Mouse (Mus musculus): ENCODE data around the gene Serpinb3b.
"Not testable (repeated sequence)": the region's sequence is repeated elsewhere in the genome, so short reads cannot be mapped to it uniquely, and the experiment has no call there.

Gene Serpinb3b

DNA sequence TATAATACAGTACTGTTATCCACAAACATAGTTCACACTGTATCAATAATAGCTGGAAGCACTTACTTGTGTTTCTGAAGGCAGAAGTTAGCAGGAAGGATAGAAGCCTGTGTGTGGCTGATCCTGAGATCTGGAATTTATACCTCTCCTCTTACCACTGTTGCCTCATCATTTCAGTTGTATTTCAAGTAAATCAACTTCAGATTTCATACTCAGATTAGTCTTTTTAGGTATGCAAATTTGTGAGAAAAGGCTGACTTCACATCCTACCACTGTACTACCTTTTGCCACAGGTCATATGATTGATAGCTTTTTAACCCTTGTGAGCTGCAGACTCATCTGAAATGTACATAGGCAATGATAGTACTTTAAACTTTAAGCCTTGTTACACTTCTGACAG is at the start of gene Serpinb3b, which contains the start of gene Serpinb3c:
TSS of gene Serpinb3b (minus strand) at position 101 of the 400 bp plus-strand sequence.
TSS of gene Serpinb3c (minus strand) at position 111 of the 400 bp plus-strand sequence.
- DNase-seq (ENCODE audit: inconsistent ontology term), result not testable (repeated sequence)

DNA sequence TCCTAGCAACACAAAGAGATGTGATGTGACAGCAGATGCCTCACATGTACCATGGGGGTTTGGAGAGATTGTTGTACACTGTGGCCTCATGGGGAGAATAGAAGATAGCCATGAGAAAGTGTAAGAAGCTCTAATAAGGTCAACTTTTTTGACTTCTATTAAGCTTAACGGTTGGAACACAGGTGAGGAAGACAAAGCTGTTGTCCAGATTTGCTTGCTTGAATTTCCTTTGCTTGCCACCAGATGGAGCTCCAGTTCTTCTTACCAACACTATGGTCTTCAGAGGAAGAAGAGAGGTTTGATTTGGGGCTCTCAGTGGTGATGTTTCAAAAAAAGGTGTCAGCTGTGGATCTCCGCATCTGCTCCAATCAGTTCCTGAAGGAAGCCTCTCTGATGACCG is 35.0 kb downstream of the Serpinb3b start:
- not testable (repeated sequence) for DNase-seq (ENCODE audit: inconsistent ontology term)

DNA sequence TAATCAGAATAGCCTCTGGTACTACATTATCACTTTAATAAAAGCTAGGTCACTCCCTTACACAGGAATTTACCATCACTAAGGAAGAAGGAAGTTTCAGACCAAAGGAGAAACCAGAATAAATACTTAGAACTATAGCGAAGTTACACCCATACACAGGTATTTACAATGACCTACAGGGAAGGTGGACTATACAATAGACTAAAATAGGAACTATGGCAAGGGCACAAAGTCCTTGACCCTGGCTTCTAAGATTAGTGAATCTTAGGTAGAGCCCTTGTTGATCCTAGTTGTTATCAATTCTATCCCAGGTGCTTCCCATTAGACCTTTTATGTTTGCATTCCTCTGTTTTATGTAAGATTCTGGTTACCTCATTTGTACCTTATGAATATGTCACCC is 60.9 kb downstream of the Serpinb3b start:
- not testable (repeated sequence) for DNase-seq (ENCODE audit: inconsistent ontology term)

DNA sequence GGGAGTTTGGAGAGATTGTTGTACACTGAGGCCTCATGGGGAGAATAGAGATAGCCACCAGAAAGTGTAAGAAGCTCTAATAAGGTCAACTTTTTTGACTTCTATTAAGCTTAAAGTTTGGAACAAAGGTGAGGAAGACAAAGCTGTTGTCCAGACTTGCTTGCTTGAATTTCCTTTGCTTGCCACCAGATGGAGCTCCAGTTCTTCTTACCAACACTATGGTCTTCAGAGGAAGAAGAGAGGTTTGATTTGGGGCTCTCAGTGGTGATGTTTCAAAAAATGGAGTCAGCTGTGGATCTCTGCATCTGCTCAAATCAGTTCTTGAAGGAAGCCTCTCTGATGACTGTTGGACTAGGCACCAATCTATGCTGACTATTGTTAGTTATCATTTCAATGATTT is 150.7 kb downstream of the Serpinb3b start:
- DNase-seq (ENCODE audit: inconsistent ontology term), result not testable (repeated sequence)

Measured in Muller cell, postnatal 12 days (primary cell).